Mouse (Mus musculus) heart, postnatal 4 days (tissue): ENCODE measurements at regions not wholly inside any gene's neighbourhood (a gene's known extent, or its start where the extent isn't known, plus 50 kb on each side); places are given as distances from the start of the nearest gene placed in this dataset.
"Not testable (repeated sequence)": the region's sequence is repeated elsewhere in the genome, so short reads cannot be mapped to it uniquely, and the experiment has no call there.

Experiments
- DNase-seq: peaks from one replicate; pipeline ENCODE4 v3.0.0; 2021

- not testable (repeated sequence) for DNase-seq
Measured at GRCm38 (mm10) chr10:85731163-85731562, 98.1 kb upstream of the Pwp1 start.

- peak; percentile 22 for DNase-seq
Measured at GRCm38 (mm10) chr10:85731796-85732388, 97.4 kb upstream of the Pwp1 start.

- no peak for DNase-seq
Measured at GRCm38 (mm10) chr10:85737796-85738195, 91.5 kb upstream of the Pwp1 start.

- DNase-seq, result no peak
Measured at GRCm38 (mm10) chr10:85739008-85739407, 90.3 kb upstream of the Pwp1 start.

- peak; percentile 6 for DNase-seq
Measured at GRCm38 (mm10) chr10:85739565-85739964, 89.7 kb upstream of the Pwp1 start.

GRCm38 (mm10) chr10:85741972-85742371, 87.3 kb upstream of the Pwp1 start:
- no peak for DNase-seq

- not testable (repeated sequence) for DNase-seq
Measured at GRCm38 (mm10) chr10:85745390-85745789, 83.9 kb upstream of the Pwp1 start.

- DNase-seq, result not testable (repeated sequence)
Measured at GRCm38 (mm10) chr10:85745818-85746217, 83.5 kb upstream of the Pwp1 start.

GRCm38 (mm10) chr10:85749549-85749948, 79.7 kb upstream of the Pwp1 start:
- not testable (repeated sequence) for DNase-seq

GRCm38 (mm10) chr10:85775035-85775434, 54.3 kb upstream of the Pwp1 start:
- DNase-seq, result no peak
